Mouse (Mus musculus) testis, adult 2 months (tissue): Measurements from ENCODE around the gene Kcnn4.

ENCODE experiments used
- CTCF ChIP-seq: fragments of 200-500 bp; IDR thresholded peaks from 2 replicates; pipeline ENCODE4 v1.5.1; 2012; ENCODE audit warnings: low read depth, mild to moderate bottlenecking, inconsistent platforms, low read length, moderate library complexity; ENCODE audit not compliant: control insufficient read depth, insufficient read depth, insufficient replicate concordance
- POLR2A ChIP-seq: fragments of 200-500 bp; IDR thresholded peaks from 2 replicates; pipeline ENCODE4 v1.6.1; 2012; ENCODE audit warnings: low read depth, mild to moderate bottlenecking, inconsistent platforms, low read length, moderate library complexity; ENCODE audit not compliant: control insufficient read depth

DNA sequence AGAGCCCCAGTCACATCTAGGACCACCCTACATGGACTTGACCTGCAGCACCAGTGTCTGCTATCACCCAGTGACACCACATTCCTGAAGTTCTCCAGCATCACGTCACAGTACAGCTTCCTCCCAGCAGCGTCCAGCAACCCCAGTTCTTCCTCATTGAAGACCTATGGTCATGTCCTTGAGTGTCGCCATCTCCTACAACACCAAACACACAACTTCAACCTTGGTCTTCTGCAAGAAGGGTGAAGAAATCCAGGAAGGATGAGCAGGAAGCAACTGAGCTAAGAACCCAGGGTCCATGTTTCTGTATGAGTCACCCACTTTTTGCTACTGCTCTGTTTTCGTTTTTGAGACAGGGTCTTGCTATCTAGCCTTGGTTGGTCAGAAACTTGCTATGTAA, 47.5 kb upstream of the Kcnn4 start:
- no peak for TF ChIP-seq CTCF
- TF ChIP-seq POLR2A: no peak
